1 mouse cellular context compared by ENCODE assay signal in the genomic region with DNA sequence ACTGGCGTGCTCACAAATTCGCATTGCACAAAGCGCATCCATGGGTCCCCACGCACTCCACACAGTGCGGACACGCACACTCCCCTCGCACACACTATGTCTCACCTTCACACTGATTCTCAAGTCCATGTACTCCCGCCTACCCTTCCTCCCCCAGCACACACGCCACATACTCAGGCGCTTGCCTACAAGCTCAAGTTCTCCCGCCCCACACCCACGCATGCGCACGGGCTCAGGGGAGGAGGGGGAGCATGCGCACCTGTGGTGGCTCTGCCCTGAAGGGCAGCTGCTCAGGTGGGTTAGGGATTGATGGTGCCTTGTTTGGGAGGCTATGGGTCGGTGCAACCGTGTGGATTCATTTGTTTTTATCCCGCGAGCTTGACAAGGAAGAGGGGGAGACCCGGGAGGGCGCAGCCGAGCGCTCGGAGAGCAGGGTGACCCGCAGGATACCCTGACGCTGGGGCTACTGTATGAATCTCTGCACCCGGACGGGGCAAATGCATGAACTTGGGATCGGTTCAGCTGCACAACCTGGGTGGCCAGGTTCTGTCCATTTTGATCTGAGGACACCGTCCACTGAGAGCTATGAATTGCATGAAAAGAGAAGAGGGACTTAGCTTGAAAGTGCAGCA.
TF ChIP-seq lines count a peak whose summit lies in the region.

No protein-coding gene starts in this region.

TF ChIP-seq in CH12.LX, 34 proteins besides CTCF, POLR2A, EP300 and RAD21 (continued from another document):
- no peak for TF ChIP-seq ETS1 (conservative IDR thresholded peaks at IDR 0.05; ENCODE audit: low read depth, low read length)
- 0 out of 2 replicates have a peak, but pooled peaks have one; percentile 28 for TF ChIP-seq ZMIZ1 (IDR thresholded peaks at IDR 0.05; ENCODE audit: low read depth, low read length)
- no peak for TF ChIP-seq JUND (conservative IDR thresholded peaks at IDR 0.05; ENCODE audit: low read depth, low read length)
- no peak; the same call in none of the 2 replicates for TF ChIP-seq BHLHE40 (IDR thresholded peaks at IDR 0.05; ENCODE audit: low read depth, low read length)
- no peak for TF ChIP-seq TBP (conservative IDR thresholded peaks at IDR 0.05; ENCODE audit: low read depth, low read length)
- TF ChIP-seq MXI1 (IDR thresholded peaks at IDR 0.05; ENCODE audit: low read depth, low read length) = peak; percentile 69; the same call in 1 of the 2 replicates
- no peak for TF ChIP-seq SMC3 (IDR thresholded peaks at IDR 0.05; ENCODE audit: low read depth, low read length)
- no peak for TF ChIP-seq CHD1 (IDR thresholded peaks at IDR 0.05; ENCODE audit: low read depth, low read length)
- no peak for TF ChIP-seq ELF1 (IDR thresholded peaks at IDR 0.05; ENCODE audit: low read depth, low read length)
- TF ChIP-seq E2F4 (IDR thresholded peaks at IDR 0.05; ENCODE audit: insufficient replicate concordance, low read depth, low read length) = no peak
- TF ChIP-seq NRF1 (IDR thresholded peaks at IDR 0.05; ENCODE audit: low read depth, low read length) = peak; percentile 99
- no peak for TF ChIP-seq UBTF (IDR thresholded peaks at IDR 0.05; ENCODE audit: low read depth, low read length)
- TF ChIP-seq MEF2A (IDR thresholded peaks at IDR 0.05; ENCODE audit: borderline replicate concordance, low read depth, low read length) = no peak
- TF ChIP-seq ZC3H11A (IDR thresholded peaks at IDR 0.05; ENCODE audit: low read depth, low read length) = no peak
- TF ChIP-seq MAZ (IDR thresholded peaks at IDR 0.05; ENCODE audit: low read depth, low read length) = no peak
